Mouse (Mus musculus) cerebellum, postnatal 10 days (tissue): ENCODE results near the gene Vill.
A peak's percentile ranks its signal among the peaks of the same experiment; 100 is the strongest.

Experiments used
- DNase-seq, 2 experiments: peaks; one replicate each; pipeline ENCODE4 v3.0.0; 2021; ENCODE audit warnings: mixed read lengths in 2 of 2

Gene Vill

GRCm38 (mm10) chr9:119034676-119035665 is 17.6 kb upstream of the Vill start:
- DNase-seq, result peak; percentile 61 to 76

GRCm38 (mm10) chr9:119035836-119036235 is 16.7 kb upstream of the Vill start:
- DNase-seq, result peak; percentile 60 to 71

GRCm38 (mm10) chr9:119037076-119037730 is 15.4 kb upstream of the Vill start:
- DNase-seq, result no peak

GRCm38 (mm10) chr9:119038574-119038973 is 14.0 kb upstream of the Vill start:
- DNase-seq, result no peak

- DNase-seq, result peak; percentile 80 to 82
These were observed 12.3 kb upstream of the Vill start for GRCm38 (mm10) chr9:119040101-119040775.

GRCm38 (mm10) chr9:119048182-119048903 is 4.2 kb upstream of the Vill start:
- DNase-seq, result no peak

GRCm38 (mm10) chr9:119051158-119051557 is 1.4 kb upstream of the Vill start:
- DNase-seq, result no peak

- no peak for DNase-seq
These were observed 1.5 kb downstream of the Vill start for GRCm38 (mm10) chr9:119053964-119054576.

- no peak for DNase-seq
These were observed 2.8 kb downstream of the Vill start for GRCm38 (mm10) chr9:119055336-119055735.

- DNase-seq, result no peak
These were observed 5.7 kb downstream of the Vill start for GRCm38 (mm10) chr9:119058245-119058644.

GRCm38 (mm10) chr9:119060701-119061100 is 8.1 kb downstream of the Vill start:
- DNase-seq, result no peak

- DNase-seq, result peak in 1 of 2 experiments; percentile 35
These were observed 10.6 kb downstream of the Vill start for GRCm38 (mm10) chr9:119063036-119063644.

- DNase-seq, result no peak
These were observed 11.7 kb downstream of the Vill start for GRCm38 (mm10) chr9:119064296-119064695.

- peak; percentile 92 to 94 for DNase-seq
These were observed 15.0 kb downstream of the Vill start for GRCm38 (mm10) chr9:119067601-119068000.

GRCm38 (mm10) chr9:119068266-119068665 is 15.7 kb downstream of the Vill start:
- DNase-seq, result no peak

- DNase-seq, result peak; percentile 50 to 59
These were observed 17.7 kb downstream of the Vill start for GRCm38 (mm10) chr9:119070173-119070825.

GRCm38 (mm10) chr9:119071786-119072185 is 19.2 kb downstream of the Vill start:
- peak; percentile 34 to 45 for DNase-seq

GRCm38 (mm10) chr9:119073184-119073895 is 20.8 kb downstream of the Vill start:
- DNase-seq, result peak; percentile 68 to 75

- DNase-seq, result peak in 1 of 2 experiments; percentile 15
These were observed 23.1 kb downstream of the Vill start for GRCm38 (mm10) chr9:119075685-119076084.

GRCm38 (mm10) chr9:119080040-119080675 is 27.6 kb downstream of the Vill start:
- DNase-seq, result no peak
